Mouse (Mus musculus): ENCODE measurements around the gene Per1. TPM values are rescaled to one million over a fixed set of nuclear protein-coding genes. Genes with fewer than 3 reads are reported as not detected.

The Per1 gene
- polyA plus RNA-seq, 2 experiments: 19.3 to 22.5 TPM

DNA sequence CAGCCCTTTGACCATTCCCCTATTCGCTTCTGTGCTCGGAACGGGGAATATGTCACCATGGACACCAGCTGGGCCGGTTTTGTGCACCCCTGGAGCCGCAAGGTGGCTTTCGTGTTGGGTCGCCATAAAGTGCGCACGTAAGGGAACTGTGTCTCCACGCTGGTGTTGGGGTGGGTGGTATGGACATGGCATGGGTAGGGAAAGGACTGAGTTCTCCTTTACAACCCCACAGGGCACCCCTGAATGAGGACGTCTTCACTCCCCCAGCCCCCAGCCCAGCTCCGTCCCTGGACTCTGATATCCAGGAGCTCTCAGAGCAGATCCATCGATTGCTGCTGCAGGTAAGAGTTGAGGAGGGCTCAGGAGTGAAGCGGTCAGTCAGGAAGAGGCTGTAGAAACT, 8.1 kb downstream of the Per1 start:
- Histone ChIP-seq H3K9ac (ENCODE audit: low read depth, low read length, severe bottlenecking) (no peak overlapping the region), H3K9me3 (ENCODE audit: control insufficient read depth, low read length) (no peaks in the 10 kb centered on the region), H3K36me3 (ENCODE audit: control insufficient read depth, insufficient read depth, low read length) (peaks cover 77% of the 10 kb centered on the region), H3K27ac (replicated peaks; ENCODE audit: low read depth, low read length) (no peak overlapping the region), H3K27me3 (ENCODE audit: control insufficient read depth, insufficient read depth, low read length) (no peaks in the 10 kb centered on the region), H3K4me1 (ENCODE audit: control insufficient read depth, insufficient read depth, low read length) (peaks cover 18% of the 10 kb centered on the region), H3K4me2 (replicated peaks; ENCODE audit: low read depth, low read length, severe bottlenecking) (no peak overlapping the region), H3K4me3 (replicated peaks; ENCODE audit: low read length) (no peak overlapping the region)
- no peak for ATAC-seq (ENCODE audit: low FRiP score, low read depth)
- TF ChIP-seq POLR2A (IDR thresholded peaks at IDR 0.05; ENCODE audit: borderline replicate concordance, extremely low read depth, insufficient read depth, insufficient read length): no peak
- WGBS: 96% methylated on average over 14 of the region's 14 CpGs
- DNase-seq (ENCODE audit: low spot score): no peak

DNA sequence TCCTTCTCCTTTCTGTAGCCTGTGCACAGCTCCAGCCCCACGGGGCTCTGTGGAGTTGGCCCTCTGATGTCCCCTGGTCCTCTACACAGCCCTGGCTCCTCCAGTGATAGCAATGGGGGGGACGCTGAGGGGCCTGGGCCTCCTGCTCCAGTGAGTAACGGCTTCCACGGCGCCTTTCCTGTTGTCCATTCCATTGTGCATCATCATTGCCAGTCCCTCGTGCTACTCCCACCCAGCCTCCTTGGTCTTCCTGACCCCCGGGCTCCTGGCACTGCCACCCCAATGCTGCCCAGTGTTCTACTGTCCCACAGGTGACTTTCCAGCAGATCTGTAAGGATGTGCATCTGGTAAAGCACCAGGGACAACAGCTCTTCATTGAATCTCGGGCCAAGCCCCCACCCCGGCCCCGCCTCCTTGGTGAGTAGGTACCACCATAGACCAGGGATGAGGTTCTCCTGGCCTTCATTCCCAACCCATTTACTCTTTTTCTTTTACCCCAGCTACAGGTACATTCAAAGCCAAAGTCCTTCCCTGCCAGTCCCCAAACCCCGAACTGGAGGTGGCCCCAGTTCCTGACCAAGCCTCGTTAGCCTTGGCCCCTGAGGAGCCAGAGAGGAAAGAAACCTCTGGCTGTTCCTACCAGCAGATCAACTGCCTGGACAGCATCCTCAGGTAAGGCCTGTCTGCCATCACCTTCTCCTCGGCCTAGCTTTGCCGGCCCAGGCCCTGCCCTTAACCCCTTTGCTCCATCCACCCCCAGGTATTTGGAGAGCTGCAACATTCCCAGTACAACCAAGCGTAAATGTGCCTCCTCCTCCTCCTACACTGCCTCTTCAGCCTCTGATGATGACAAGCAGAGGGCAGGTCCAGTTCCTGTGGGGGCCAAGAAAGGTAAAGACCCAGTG, 8.8 kb downstream of the Per1 start:
- H3K27me3 ChIP-seq (ENCODE audit: control insufficient read depth, insufficient read depth, low read length): no peaks in the 10 kb centered on the region
- no peak for DNase-seq (ENCODE audit: low spot score)
- WGBS: 90% methylated on average over 15 of the region's 15 CpGs
- no peak overlapping the region for H3K9ac ChIP-seq (ENCODE audit: low read depth, low read length, severe bottlenecking)
- peaks cover 84% of the 10 kb centered on the region for H3K36me3 ChIP-seq (ENCODE audit: control insufficient read depth, insufficient read depth, low read length)
- no peak overlapping the region for H3K4me3 ChIP-seq (replicated peaks; ENCODE audit: low read length)
- no peak for TF ChIP-seq POLR2A (IDR thresholded peaks at IDR 0.05; ENCODE audit: borderline replicate concordance, extremely low read depth, insufficient read depth, insufficient read length)
- ATAC-seq (ENCODE audit: low FRiP score, low read depth): no peak
- H3K9me3 ChIP-seq (ENCODE audit: control insufficient read depth, low read length): no peaks in the 10 kb centered on the region
- peaks cover 12% of the 10 kb centered on the region for H3K4me1 ChIP-seq (ENCODE audit: control insufficient read depth, insufficient read depth, low read length)
- H3K27ac ChIP-seq (replicated peaks; ENCODE audit: low read depth, low read length): no peak overlapping the region
- no peak overlapping the region for H3K4me2 ChIP-seq (replicated peaks; ENCODE audit: low read depth, low read length, severe bottlenecking)

DNA sequence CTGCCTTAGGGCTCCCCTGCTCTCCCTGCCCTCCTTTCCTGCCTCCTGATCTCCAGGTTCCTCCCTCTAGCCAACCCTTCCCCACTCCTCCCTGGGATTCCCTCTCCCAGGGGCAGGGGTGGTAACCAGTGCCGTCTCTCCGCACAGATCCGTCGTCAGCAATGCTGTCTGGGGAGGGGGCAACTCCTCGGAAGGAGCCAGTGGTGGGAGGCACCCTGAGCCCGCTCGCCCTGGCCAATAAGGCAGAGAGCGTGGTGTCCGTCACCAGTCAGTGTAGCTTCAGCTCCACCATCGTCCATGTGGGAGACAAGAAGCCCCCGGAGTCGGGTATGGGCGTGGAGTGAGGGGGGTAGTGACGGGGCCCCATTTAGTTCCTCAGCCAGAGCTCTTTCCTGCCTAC, 9.5 kb downstream of the Per1 start:
- H3K27ac ChIP-seq (replicated peaks; ENCODE audit: low read depth, low read length): no peak overlapping the region
- ATAC-seq (ENCODE audit: low FRiP score, low read depth): no peak
- 86% methylated on average over 14 of the region's 14 CpGs for WGBS

DNA sequence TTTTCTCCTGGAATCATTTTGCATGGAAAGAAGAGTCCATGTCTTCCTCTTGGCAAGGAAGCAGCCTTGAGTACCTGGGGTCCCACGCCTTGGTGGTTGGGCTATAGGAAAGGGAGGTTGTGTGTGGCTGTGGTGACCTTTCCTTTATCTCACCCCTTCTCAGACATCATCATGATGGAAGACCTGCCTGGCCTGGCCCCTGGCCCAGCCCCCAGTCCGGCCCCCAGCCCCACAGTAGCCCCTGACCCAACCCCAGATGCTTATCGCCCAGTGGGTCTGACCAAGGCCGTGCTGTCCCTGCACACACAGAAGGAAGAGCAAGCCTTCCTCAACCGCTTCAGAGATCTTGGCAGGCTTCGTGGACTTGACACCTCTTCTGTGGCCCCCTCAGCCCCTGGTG, 10.2 kb downstream of the Per1 start:
- peaks cover 93% of the 10 kb centered on the region for H3K36me3 ChIP-seq (ENCODE audit: control insufficient read depth, insufficient read depth, low read length)
- H3K4me3 ChIP-seq (replicated peaks; ENCODE audit: low read length): no peak overlapping the region
- no peak overlapping the region for H3K9ac ChIP-seq (ENCODE audit: low read depth, low read length, severe bottlenecking)

More for the DNA sequence above, 9.5 kb downstream of the Per1 start:
- Histone ChIP-seq H3K36me3 (ENCODE audit: control insufficient read depth, insufficient read depth, low read length) (peaks cover 91% of the 10 kb centered on the region), H3K4me3 (replicated peaks; ENCODE audit: low read length) (no peak overlapping the region), H3K27me3 (ENCODE audit: control insufficient read depth, insufficient read depth, low read length) (no peaks in the 10 kb centered on the region), H3K4me1 (ENCODE audit: control insufficient read depth, insufficient read depth, low read length) (peaks cover 9% of the 10 kb centered on the region), H3K9ac (ENCODE audit: low read depth, low read length, severe bottlenecking) (no peak overlapping the region), H3K9me3 (ENCODE audit: control insufficient read depth, low read length) (no peaks in the 10 kb centered on the region), H3K4me2 (replicated peaks; ENCODE audit: low read depth, low read length, severe bottlenecking) (no peak overlapping the region)
- no peak for DNase-seq (ENCODE audit: low spot score)
- no peak for TF ChIP-seq POLR2A (IDR thresholded peaks at IDR 0.05; ENCODE audit: borderline replicate concordance, extremely low read depth, insufficient read depth, insufficient read length)

DNA sequence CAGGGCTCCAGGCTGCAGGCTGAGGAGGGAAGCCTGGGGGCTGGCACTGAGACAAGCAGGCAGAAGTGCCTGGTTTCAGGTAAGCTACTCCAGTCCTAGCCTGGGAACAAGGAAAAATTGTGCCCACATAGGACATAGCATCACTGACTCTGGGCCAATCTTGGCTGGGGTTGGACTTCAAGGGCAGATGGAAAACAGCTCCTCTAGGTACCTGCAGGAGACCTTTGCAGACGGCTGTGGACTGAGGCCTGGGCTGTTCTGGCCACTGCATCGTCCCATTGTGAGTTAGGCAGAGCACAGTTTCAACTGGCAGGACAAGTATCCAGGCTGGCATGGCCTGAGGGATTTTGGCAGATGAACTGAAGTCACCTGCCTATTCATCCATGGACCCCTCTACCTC, 10.8 kb downstream of the Per1 start:
- ATAC-seq (ENCODE audit: low FRiP score, low read depth) (no peak), DNase-seq (ENCODE audit: low spot score) (no peak)
- Histone ChIP-seq H3K4me2 (replicated peaks; ENCODE audit: low read depth, low read length, severe bottlenecking) (no peak overlapping the region), H3K9ac (ENCODE audit: low read depth, low read length, severe bottlenecking) (no peak overlapping the region), H3K27ac (replicated peaks; ENCODE audit: low read depth, low read length) (no peak overlapping the region), H3K36me3 (ENCODE audit: control insufficient read depth, insufficient read depth, low read length) (peaks cover 89% of the 10 kb centered on the region), H3K4me3 (replicated peaks; ENCODE audit: low read length) (no peak overlapping the region), H3K4me1 (ENCODE audit: control insufficient read depth, insufficient read depth, low read length) (no peaks in the 10 kb centered on the region), H3K9me3 (ENCODE audit: control insufficient read depth, low read length) (no peaks in the 10 kb centered on the region), H3K27me3 (ENCODE audit: control insufficient read depth, insufficient read depth, low read length) (no peaks in the 10 kb centered on the region)
- 87% methylated on average over 2 of the region's 2 CpGs for WGBS
- no peak for TF ChIP-seq POLR2A (IDR thresholded peaks at IDR 0.05; ENCODE audit: borderline replicate concordance, extremely low read depth, insufficient read depth, insufficient read length)

More for the DNA sequence above, 10.2 kb downstream of the Per1 start:
- no peak for TF ChIP-seq POLR2A (IDR thresholded peaks at IDR 0.05; ENCODE audit: borderline replicate concordance, extremely low read depth, insufficient read depth, insufficient read length)
- 84% methylated on average over 6 of the region's 6 CpGs for WGBS
- Histone ChIP-seq H3K27ac (replicated peaks; ENCODE audit: low read depth, low read length) (no peak overlapping the region), H3K9me3 (ENCODE audit: control insufficient read depth, low read length) (no peaks in the 10 kb centered on the region), H3K4me2 (replicated peaks; ENCODE audit: low read depth, low read length, severe bottlenecking) (no peak overlapping the region), H3K27me3 (ENCODE audit: control insufficient read depth, insufficient read depth, low read length) (no peaks in the 10 kb centered on the region), H3K4me1 (ENCODE audit: control insufficient read depth, insufficient read depth, low read length) (peaks cover 3% of the 10 kb centered on the region)
- no peak for ATAC-seq (ENCODE audit: low FRiP score, low read depth)
- no peak for DNase-seq (ENCODE audit: low spot score)

Data from limb, embryonic 14.5 days (tissue).